Mouse (Mus musculus) lung, postnatal 4 days (tissue): Measurements from ENCODE around the gene Exosc2.
A peak's percentile ranks its signal among the peaks of the same experiment; 100 is the strongest.
"Not testable (repeated sequence)": the region's sequence is repeated elsewhere in the genome, so short reads cannot be mapped to it uniquely, and the experiment has no call there.

Experiments
- DNase-seq, 2 experiments: peaks; one replicate each; pipeline ENCODE4 v3.0.0; 2021

Exosc2 gene

DNA sequence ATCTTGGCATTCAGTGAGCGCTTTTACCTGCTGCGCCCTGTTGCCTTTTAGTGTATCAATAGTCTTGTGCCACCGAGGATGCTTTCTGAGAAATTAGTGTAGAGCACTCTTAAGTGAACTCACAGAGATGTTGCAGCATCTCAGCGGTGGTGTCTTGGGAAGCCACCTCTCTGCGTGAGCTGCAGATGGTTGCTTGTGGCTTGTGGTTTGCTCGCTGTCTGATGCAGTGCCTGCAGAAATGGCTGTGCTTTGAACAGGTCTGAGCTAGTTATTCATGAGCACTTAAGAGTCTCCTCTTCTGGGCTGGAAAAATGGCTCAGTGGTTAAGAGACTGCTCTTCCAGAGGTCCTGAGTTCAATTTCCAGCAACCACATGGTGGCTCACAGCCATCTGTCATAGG is 8.1 kb downstream of the Exosc2 start:
- DNase-seq, result no peak

DNA sequence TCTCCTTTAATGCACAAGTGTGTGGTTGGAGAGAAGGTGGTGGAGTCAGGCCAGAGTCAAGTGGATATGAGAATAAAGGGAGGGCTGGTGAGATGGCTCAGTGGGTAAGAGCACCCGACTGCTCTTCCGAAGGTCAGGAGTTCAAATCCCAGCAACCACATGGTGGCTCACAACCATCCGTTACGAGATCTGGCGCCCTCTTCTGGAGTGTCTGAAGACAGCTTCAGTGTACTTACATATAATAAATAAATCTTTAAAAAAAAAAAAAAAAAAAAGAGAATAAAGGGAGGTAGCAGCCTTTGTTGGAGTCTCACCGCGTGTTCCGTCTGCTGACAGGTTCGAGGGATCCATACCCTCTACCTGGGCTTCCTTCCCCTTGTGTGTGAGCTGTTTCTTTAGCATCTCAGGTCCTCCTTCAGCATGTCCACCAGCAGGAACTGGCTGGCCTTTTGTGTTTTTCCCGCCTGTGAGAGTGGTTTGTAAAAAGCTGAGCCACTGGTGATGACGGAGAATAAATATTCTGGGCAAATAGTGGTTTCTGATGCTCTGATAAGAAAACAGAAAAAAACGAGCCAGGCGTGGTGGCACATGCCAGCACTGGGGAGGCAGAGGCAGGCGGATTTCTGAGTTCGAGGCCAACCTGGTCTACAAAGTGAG is 10.7 kb downstream of the Exosc2 start:
- DNase-seq, result not testable (repeated sequence)

DNA sequence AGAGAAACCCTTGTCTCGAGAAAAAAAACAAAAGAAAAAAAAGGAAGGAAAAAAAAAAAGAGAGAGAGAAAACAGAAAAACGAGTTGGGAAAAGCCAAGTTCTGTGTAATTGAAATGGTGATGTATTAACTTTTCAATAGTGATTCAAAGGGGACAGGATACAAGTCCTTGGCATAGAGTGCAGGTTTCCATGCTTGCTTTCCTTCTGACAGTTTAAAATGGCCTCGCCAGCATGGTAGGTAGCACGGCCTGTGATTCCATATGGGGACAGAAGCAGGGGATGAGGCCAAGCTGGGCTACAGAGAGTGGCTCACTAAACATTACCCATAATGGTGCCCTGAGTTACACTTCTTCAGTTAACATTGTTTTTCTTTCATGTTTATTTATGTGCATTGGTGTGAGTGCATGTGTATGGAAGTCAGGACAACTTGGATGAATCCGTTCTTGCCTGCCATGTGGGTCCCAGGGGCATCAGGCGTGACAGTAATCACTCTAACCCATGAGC is 11.3 kb downstream of the Exosc2 start:
- no peak for DNase-seq

DNA sequence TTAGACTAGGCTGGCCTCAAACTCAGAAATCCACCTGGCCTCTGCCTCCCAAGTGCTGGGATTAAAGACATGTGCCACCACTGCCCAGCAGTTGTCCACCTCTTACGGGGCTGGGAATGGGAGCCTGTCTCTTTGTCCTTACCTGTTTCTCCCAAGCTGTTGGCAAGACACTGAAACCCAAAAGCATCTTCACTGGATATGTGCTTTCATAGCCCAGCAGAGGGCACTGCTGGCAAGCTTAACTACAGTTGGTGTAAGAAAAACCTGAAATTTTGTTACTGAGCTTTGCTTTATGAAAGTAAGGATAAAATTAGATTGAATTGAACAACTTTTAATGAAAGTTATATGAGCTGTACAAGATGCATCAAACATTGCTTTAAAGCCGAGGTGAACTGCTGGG is 13.2 kb downstream of the Exosc2 start:
- DNase-seq, result peak; percentile 43 to 62

DNA sequence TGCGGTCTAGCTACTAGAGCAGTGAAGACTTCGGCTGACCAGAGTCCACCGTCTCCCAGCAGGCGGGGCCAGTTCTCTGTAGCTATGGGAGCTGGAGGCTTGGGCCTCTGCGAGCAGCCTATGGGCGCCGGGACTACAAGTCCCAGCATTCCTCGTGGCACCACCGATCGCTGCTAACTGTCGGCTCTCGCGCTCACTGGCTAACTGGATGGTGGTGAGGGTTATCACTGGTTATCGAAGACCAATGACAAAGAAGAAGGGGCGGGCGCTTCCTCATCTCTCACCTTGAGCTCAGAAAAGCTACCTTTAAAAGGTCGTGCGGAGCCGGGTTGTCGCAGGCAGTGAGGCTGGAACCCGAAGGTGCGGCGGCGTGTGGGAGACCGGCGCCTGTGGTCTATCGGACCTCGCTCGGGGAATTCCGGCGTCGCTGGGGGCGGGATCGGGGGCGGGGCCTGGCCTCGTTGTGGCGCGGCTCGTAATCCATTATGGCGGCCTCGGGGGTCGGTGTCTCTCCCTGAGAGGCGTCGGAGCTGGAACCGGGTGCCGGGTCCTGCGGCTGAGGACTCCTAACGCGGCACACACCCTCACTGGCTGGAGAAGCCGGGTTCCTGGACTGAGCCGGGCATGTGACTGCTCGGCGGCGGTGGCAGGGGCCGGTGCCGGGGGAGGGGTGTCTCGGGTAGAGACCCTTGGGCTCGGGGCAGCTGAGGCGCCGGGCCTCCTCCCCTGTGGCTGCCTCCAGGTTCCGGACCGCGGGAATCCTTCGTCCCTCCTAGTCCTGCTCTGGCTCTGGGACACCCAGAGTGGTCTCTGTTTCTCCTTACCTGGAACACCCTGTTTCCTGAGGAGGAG is 17.8 kb downstream of the Exosc2 start, which contains the start of gene Abl1:
Gene Abl1 (plus strand): TSS at position 303 of the 852 bp plus-strand sequence.
- DNase-seq, result peak; percentile 95 to 98

DNA sequence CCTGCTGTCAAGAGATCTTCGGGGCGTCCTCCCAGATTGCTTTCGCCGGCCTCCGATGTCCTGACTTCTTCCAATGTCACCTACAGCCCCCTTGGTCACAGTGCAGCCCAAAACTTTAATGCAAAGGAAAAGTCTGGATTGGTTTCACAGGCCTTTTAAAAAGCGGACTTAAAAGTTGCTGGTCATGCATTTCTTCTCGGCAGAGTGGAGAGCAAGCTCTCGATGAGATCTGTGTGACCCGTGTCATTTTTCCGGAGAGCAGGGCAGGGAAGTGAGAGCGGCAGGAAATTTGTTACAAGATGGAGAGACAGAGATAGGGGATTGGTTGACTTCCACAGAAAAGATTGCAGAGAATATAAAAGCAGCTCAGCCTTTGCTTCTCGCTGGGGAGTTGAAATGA is 18.5 kb downstream of the Exosc2 start:
- DNase-seq, result peak in 1 of 2 experiments; percentile 15

DNA sequence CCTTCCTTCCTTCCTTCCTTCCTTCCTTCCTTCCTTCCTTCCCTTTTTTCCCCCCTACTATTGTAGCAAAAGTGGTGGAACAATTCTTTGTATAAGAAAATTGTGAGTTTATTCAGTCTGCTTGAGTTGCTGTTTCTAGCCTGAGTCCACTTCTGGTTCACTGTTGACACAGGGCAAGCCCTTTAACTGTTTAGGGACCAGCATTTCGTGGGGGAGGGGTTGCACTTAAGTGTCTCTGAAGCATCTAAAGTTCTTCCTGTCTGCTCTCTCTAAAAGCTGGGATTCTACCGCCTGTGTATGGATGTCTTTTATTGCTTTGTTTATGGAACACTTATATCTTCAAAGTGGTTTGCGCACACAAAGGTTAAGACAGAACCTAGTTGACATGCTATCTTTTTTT is 19.5 kb downstream of the Exosc2 start:
- DNase-seq, result no peak

DNA sequence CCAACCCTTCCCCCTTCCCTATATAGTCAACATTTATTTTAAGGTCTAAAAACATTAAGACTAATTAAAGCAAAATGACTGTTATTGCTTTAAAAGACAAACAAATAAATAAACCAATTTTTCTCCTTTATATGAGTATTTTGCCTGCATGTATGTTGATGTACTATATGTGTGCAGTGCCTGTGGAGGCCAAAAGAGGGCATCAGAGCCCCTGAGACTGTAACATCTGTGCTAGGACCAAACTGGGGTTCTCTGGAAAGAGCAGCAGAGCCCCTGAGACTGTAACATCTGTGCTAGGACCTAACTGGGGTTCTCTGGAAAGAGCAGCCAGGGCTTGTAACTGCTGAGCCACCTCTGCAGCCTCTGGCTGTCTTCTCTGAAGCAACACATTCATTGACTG is 27.7 kb downstream of the Exosc2 start:
- peak in 1 of 2 experiments; percentile 13 for DNase-seq

DNA sequence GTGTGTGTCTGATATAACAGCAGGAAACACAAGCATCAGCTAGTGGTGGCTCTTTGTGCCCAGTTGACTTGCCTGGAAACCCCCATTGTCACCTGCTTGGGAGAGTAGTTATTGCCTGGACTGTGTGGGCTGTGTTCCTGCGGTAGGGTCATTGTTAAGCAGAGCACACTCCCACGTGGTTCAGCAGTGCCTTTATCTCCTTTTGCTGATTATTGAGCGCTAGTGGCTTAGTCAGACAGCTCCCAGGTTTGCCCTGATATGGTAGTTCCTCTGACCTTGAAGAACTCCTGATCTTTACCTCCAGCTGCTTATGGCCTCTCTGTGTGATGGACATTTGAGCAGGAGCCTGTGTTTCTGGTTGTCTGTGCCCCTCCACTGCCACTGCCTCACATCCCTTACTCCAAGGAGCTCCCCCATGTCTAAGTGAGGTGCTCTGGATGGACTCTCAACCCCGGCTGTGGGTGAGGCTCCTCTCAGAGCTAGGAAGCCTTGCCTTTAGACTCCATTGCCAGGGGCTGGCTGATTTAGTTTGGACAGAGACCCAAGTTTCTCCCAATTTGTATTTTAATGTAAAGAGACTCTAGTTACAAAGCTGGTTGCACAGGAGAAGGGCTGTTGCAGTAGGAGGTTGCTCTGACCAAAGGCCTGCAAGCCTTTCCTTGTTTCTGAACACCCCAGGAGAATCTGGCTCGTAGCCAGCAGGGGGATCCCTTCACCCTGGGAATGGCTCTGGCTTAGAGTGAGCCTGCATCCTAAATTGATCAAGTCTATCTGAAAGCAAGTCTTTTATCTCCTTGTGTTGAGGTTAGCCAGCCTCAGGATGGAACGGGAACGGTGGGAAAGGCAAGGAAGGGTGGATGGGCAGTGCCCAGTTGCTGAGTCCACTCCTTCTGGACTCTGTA is 30.3 kb downstream of the Exosc2 start:
- no peak for DNase-seq

DNA sequence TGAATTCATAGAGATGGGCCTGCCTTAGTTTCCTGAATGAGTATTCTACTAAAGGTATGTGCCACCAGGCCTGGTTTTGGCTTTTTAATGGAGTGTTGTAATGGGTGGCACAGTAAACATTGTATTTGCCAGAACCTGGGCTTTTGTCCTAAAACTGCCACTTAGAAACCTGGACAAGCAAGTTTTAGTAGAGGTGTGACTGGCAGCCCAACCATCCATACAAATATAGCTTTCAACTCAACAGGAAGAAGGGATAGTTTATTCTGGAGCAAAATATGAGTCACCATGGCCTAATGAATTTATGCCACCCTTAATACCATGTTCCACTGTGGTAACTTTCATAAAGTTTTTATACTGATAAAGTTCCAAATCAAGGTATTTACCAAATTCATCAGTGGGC is 32.7 kb downstream of the Exosc2 start:
- DNase-seq, result no peak

DNA sequence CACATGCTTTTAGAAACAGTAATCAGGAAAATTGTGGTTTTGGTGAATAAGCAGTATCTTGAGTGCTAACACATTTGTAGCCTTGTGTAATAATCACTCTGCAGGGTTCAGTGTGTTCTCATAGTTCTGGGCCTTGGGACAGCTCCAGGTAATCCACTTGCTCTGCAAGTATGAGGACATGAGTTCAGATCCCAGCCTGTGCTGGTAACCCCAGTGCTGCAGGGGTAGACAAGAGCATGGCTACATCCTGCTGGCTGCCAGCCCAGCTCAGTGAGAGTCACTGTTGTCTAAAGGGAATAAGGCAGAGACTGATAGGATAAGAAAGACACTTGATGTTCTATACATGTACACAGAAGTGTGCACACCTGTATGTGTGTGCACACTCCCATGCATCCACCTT is 35.4 kb downstream of the Exosc2 start:
- DNase-seq, result no peak

DNA sequence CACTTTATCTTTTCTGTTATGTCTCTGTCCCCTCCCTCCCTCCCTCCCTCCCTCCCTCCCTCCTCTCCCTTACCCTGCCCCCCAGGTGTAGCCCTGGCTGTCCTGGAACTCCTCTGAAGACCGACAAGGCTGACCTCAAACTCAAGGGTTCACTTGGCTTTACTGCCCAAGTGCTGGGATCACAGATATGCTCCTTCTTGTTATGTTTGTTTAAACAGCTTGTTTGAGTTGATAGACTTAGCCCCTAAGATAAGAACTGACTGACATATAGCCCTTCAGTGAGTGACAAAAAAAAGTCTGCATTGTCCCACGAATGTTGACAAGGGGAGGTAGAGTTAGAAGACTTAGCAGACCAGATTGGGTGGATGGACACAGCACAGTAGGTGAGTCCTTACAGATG is 36.0 kb downstream of the Exosc2 start:
- DNase-seq, result no peak

DNA sequence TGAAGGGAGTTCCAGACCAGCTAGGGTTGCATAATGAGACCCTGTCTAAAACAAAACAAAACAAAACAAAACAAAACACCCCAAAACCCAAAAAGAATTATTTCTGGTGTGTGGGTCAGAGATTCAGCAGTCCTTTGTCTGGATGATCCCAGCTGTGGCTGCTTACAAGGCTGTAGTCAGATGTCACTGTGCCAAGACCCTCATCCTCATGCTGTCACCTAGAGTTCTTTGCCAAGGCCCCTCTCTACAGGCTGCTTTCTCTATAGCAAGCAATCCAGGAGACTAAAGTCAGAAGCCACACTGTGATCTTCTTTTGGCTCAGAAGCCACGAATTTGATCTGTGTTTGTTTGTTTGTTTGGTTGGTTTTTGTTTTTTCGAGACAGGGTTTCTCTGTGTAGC is 42.2 kb downstream of the Exosc2 start:
- DNase-seq, result no peak

DNA sequence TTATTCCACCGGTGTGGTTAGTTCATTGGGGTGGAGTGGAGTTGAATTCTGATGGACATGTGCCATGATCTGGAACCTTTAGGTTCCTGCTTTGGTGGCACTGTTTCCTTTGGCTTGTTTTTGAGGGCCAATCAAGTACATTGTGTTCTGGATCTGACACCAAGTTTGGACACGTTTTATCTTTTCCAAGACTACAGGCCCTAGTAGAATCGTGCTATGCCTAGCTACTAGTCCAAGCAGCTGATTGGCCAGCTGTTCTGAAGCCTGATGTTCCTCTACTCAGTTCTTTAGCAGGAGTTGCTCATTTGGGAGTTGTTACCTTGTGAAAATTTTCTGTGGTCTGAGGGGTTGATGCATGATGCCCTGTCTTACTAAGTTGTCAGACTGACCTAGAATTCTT is 43.3 kb downstream of the Exosc2 start:
- DNase-seq, result no peak

DNA sequence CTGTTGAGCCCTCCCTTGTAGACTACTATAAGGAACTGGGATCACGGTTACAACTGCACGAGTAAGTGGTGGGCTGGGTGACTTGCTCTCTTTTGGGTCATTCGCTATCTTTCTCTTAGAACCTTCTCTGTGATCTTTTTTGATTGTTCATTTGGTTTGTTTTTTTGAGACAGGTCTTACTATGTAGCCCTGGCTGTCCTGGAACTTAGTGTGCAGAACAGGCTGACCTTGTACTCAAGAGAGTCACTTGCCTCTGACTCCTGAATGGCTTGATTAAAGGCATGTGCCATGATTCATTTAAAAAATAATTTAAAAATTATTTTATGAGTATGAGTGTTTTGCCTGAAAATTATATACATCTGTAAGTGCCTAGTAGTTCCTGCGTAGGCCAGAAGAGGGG is 44.3 kb downstream of the Exosc2 start:
- no peak for DNase-seq

DNA sequence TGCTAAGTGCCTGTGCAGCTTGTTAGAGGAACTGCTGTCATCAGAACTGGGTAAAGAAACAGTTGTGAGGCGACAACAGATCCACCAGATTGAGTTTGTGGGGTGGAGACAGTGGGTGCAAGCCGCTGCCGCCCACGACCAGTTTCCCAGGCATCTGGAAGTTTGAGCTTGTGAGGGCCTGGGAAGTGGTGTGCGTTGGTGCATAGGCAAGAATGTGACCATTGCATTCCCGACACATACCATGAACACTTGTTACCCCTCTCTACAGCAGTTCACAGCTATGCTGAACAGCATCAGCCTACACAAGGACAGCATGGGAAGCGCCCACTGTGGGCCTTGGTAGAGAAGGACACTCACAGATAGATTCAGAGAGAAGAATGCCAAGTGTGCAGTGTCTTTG is 45.5 kb downstream of the Exosc2 start:
- DNase-seq, result no peak

DNA sequence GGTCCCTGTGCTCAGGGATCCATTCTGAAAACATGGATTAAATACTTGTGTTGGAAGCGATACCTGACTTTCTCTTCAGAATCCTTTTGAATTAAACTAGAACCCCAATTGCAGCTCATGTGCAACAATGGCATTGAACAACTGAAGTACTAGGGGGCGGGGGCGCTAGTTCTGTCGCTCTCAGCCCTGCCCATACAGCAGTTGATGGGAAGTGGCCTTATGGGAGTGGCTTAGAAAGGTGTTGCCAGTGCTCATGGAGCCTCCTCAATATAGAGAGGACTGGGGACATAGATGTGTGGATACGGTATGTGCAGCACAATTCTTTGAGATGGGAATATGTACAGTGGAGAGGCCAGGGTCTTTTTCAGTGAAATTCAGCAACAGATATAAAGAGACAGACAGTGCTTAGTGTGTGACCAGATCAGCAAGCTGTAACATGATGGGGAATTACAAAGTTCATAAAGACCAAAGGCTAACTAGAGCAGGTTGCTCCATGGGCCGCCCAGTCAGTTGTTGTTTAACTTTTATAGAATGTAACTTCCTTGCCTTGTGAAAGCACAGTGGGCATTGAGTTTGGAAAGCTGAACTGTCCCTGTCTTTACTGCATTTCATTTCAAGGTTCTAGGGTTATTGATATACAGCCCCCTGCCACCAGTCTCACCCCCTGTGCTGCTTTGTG is 48.8 kb downstream of the Exosc2 start:
- DNase-seq, result no peak

DNA sequence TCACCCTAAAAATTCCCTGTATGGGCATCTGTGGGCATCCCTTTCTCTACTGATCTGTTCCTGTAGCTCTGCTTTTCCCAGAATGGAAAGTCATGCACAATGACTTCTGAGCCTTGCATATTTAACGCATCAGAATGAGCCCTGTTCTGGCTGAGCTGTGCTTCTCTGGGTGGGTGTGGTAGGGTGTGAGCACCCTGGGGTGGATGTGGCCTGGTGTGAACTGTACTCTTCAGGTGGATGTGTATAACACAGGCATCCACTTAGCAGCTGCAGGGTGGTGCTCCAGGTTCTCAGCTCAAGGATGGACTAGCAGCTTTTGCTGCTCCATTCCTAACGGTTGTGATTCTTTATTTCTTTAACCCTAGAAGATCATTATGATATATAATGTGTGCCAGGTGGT is 49.4 kb downstream of the Exosc2 start:
- no peak for DNase-seq

DNA sequence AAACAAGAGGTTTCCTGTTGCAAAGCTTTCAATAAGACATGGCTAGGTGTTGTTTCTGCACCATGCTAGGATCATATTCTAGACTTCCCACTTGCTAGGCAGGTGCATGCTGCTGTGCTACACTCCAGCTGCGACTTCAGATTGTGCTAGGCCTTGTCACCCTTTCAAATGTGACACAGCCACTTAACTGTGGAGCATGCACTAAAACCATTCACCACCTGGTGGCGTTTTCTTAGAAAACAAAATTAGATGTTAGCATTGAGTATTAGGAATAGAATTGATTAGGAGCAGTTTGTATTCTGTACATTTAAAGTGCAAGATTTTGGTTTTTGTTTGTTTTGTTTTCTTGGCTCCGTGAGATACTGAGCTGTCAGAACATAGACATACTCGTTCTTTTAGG is 50.3 kb downstream of the Exosc2 start:
- peak in 1 of 2 experiments; percentile 32 for DNase-seq

DNA sequence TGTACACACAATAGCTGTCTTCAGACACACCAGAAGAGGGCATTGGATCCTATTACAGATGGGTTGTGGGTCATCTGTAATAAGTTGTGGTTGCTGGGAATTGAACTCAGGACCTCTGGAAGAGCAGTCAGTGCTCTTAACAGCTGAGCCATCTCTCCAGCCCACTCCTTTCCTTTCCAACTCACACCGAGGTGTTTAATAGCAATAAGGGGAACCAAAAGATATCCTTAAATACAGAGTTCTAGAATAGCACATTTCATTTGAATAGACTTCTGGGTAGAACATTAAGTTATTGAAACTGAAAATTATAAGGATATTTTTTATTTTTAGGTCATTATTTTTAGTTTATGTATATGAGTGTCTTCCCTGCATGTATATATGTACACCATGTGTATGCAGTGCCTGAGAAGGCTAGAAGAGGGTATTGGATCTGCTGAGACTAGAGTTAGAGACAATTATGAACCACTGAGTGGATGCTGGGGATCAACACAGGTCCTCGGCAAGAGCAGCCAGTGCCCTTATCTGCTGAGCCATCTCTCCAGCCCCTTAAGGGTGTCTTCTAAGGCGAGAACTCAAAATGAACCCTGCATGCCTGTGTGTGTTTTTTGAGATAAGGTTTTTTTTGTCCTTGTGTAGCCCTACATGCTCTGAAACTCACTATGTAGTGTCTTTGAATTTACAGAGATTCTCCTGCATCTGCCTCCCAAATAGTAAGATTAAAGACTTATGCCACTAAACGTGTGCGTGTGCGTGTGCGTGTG is 54.4 kb downstream of the Exosc2 start:
- DNase-seq, result no peak

DNA sequence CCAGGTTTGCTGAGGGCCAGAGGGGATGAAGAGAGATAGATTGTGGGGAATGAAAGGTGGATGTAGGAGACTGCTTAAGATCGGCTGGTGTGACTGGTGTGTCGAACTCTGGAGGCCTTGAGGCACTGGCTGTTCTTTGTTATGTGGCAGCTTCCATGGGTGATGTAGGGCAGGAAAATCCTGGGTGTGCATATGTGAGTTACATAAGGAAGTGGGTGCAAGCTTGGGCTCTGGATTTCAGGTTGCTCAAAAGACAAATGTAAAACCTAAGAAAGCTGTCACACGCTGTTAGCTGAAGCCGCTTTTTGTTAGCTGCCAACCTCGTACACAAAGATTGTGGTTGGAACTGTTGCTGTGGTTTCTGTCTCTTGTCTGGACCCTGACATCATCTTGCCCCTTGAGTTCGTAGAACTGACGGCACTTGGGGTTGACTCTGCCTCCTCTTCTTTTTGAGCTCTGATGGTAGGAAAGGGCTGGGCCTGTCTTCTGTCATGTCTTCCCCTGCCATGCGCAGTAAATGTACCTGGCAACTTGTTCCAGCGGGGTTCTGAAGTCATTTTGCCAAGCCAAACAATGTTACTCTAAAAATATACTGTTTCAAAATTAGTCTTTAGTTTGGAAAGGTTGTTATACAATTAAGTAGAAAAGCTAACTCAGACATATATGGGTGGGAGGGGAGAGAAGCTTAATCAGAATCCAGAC is 57.2 kb downstream of the Exosc2 start:
- no peak for DNase-seq
